In genomic region chr4:155492131-155492633, GRCm38 (mm10) we compare ENCODE assay signal across 8 mouse cellular contexts. TPM values are rescaled to one million over a fixed set of nuclear protein-coding genes. Genes with fewer than 3 reads are reported as not detected.
DNase-seq lines count a peak whose midpoint lies in the region; ATAC-seq lines count a peak whose summit lies in the region.

No protein-coding gene starts in this region.

- DNase-seq in CD4-positive helper T cell, adult 2 months (ENCODE audit: low read depth, low spot score): peak; percentile 63
- DNase-seq in kidney, postnatal 14 days: peak; percentile 70
- DNase-seq in retina, embryonic 14.5 days (ENCODE audit: low spot score): peak; percentile 68
- peak; percentile 59 for DNase-seq in urinary bladder, postnatal 14 days (ENCODE audit: low spot score)

- peak overlapping the region; percentile 89 for H3K27ac ChIP-seq in embryonic facial prominence, embryonic 15.5 days (replicated peaks)
- H3K27ac ChIP-seq in heart, embryonic 14.5 days (replicated peaks in 1 of 2; ENCODE audit: control insufficient read depth in 1 of 2, insufficient read depth in 1 of 2, low read depth in 2 of 2, low read length in 2 of 2): peak overlapping the region; percentile 85 to 88
- peak overlapping the region; percentile 89 for H3K27ac ChIP-seq in lung, embryonic 15.5 days

- H3K9ac ChIP-seq in embryonic facial prominence, embryonic 15.5 days: peak overlapping the region; percentile 91
- H3K9ac ChIP-seq in heart, embryonic 14.5 days (ENCODE audit: low read length): peak overlapping the region; percentile 100
- H3K9ac ChIP-seq in lung, embryonic 15.5 days: peak overlapping the region; percentile 99

- H3K4me3 ChIP-seq in embryonic facial prominence, embryonic 15.5 days (replicated peaks): peak overlapping the region; percentile 72
- peak overlapping the region; percentile 91 to 96 for H3K4me3 ChIP-seq in heart, embryonic 14.5 days (ENCODE audit: control insufficient read depth in 1 of 2, insufficient read depth in 1 of 2, low read depth in 1 of 2, low read length in 2 of 2)
- peak overlapping the region; percentile 97 for H3K4me3 ChIP-seq in lung, embryonic 15.5 days

- H3K9me3 ChIP-seq in embryonic facial prominence, embryonic 15.5 days (replicated peaks): no peaks in the 10 kb centered on the region
- no peaks in the 10 kb centered on the region for H3K9me3 ChIP-seq in heart, embryonic 14.5 days (ENCODE audit: control insufficient read depth, low read length)
- H3K9me3 ChIP-seq in lung, embryonic 15.5 days: no peaks in the 10 kb centered on the region

- peak; percentile 47 for ATAC-seq in activated CD4-positive, CD25-positive, alpha-beta regulatory T cell, adult 4 months
- no peak for ATAC-seq in embryonic facial prominence, embryonic 15.5 days (ENCODE audit: insufficient number of reproducible peaks, low FRiP score, low TSS enrichment, low read depth)
- no peak for ATAC-seq in heart, embryonic 14.5 days (ENCODE audit: insufficient number of reproducible peaks, insufficient read depth, low FRiP score, low read depth)
- no peak for ATAC-seq in lung, embryonic 15.5 days (ENCODE audit: borderline replicate concordance, extremely low read depth, low FRiP score, low TSS enrichment)

- H3K27me3 ChIP-seq in embryonic facial prominence, embryonic 15.5 days: no peaks in the 10 kb centered on the region
- H3K27me3 ChIP-seq in heart, embryonic 14.5 days (ENCODE audit: control insufficient read depth, insufficient read depth, low read length): no peaks in the 10 kb centered on the region
- no peaks in the 10 kb centered on the region for H3K27me3 ChIP-seq in lung, embryonic 15.5 days

- WGBS in embryonic facial prominence, embryonic 15.5 days: 0% methylated on average over 51 of the region's 51 CpGs
- WGBS in heart, embryonic 14.5 days: under 1% methylated on average over 51 of the region's 51 CpGs
- under 1% methylated on average over 51 of the region's 51 CpGs for WGBS in lung, embryonic 15.5 days

- H3K36me3 ChIP-seq in embryonic facial prominence, embryonic 15.5 days: no peaks in the 10 kb centered on the region
- H3K36me3 ChIP-seq in heart, embryonic 14.5 days (ENCODE audit: control insufficient read depth, insufficient read depth, low read length): no peaks in the 10 kb centered on the region
- H3K36me3 ChIP-seq in lung, embryonic 15.5 days: no peaks in the 10 kb centered on the region

- H3K4me2 ChIP-seq in embryonic facial prominence, embryonic 15.5 days (replicated peaks): peak overlapping the region; percentile 81
- peak overlapping the region; percentile 88 for H3K4me2 ChIP-seq in heart, embryonic 14.5 days (ENCODE audit: low read length)
- H3K4me2 ChIP-seq in lung, embryonic 15.5 days: peak overlapping the region; percentile 78

- peaks cover 41% of the 10 kb centered on the region for H3K4me1 ChIP-seq in embryonic facial prominence, embryonic 15.5 days
- H3K4me1 ChIP-seq in heart, embryonic 14.5 days (ENCODE audit: control insufficient read depth in 2 of 2, insufficient read depth in 2 of 2, low read length in 2 of 2): peaks cover 31 to 59% of the 10 kb centered on the region in 2 experiments
- peaks cover 59% of the 10 kb centered on the region for H3K4me1 ChIP-seq in lung, embryonic 15.5 days

RNA-seq across cellular contexts. Expression of gene Gnb1, which starts 1.0 kb away (rescaled TPM):
- polyA plus RNA-seq in activated CD4-positive, CD25-positive, alpha-beta regulatory T cell, adult 4 months (2017; shearing (Covaris generic)): 100 to 1,000 TPM in 1 of 2 experiments, 10 to 100 TPM in 1; 90.9 to 196 TPM
- polyA plus RNA-seq in embryonic facial prominence, embryonic 15.5 days (2015; fragmentation: Nextera tagmentation; extraction: Ambion mirVana): 445 and 456 TPM in 2 replicates
- 375 and 396 TPM in 2 replicates for polyA plus RNA-seq in heart, embryonic 14.5 days (2014; fragmentation: Nextera tagmentation; extraction: Ambion mirVana)
- polyA plus RNA-seq in lung, embryonic 15.5 days (2015; fragmentation: Nextera tagmentation; extraction: Ambion mirVana): 527 and 534 TPM in 2 replicates

RNA-seq across cellular contexts. Expression of gene Tmem52, which starts 23.3 kb away (rescaled TPM):
- not detected for polyA plus RNA-seq in activated CD4-positive, CD25-positive, alpha-beta regulatory T cell, adult 4 months (2017; shearing (Covaris generic))
- 1.2 and 1.3 TPM in 2 replicates for polyA plus RNA-seq in embryonic facial prominence, embryonic 15.5 days (2015; fragmentation: Nextera tagmentation; extraction: Ambion mirVana)
- polyA plus RNA-seq in heart, embryonic 14.5 days (2014; fragmentation: Nextera tagmentation; extraction: Ambion mirVana): not detected in 2 replicates
- 0.18 and 0.27 TPM in 2 replicates for polyA plus RNA-seq in lung, embryonic 15.5 days (2015; fragmentation: Nextera tagmentation; extraction: Ambion mirVana)
